Mouse (Mus musculus) liver, embryonic 11.5 days (tissue): ENCODE measurements around the gene Mthfr. TPM values are rescaled to one million over a fixed set of nuclear protein-coding genes. Genes with fewer than 3 reads are reported as not detected.

Source experiments
- ATAC-seq: fragments of 200-750 bp; cut with Nextera tagmentation; replicated peaks from 2 replicates; pipeline ENCODE4 v1.8.0; 2017; ENCODE audit warnings: moderate number of reproducible peaks, mild to moderate bottlenecking, moderate TSS enrichment, moderate library complexity; ENCODE audit not compliant: low FRiP score
- DNase-seq: peaks from one replicate; pipeline ENCODE4 v3.0.0-alpha.2; 2017; ENCODE audit warnings: low spot score
- H3K27ac ChIP-seq: fragments of 300-500 bp; sonication (generic); 2 replicates; pipeline ENCODE4 v1.5.1; 2014; ENCODE audit warnings: mild to moderate bottlenecking, low read depth, low read length, control low read depth
- H3K27me3 ChIP-seq: fragments of 300-500 bp; sonication (generic); replicated peaks from 2 replicates; pipeline ENCODE4 v1.6.1; 2014; ENCODE audit warnings: low read length, mixed read lengths; ENCODE audit not compliant: control insufficient read depth, insufficient read depth
- H3K36me3 ChIP-seq: fragments of 300-500 bp; sonication (generic); 2 replicates; pipeline ENCODE4 v1.6.1; 2014; ENCODE audit warnings: mild to moderate bottlenecking, low read length, moderate library complexity, mixed read lengths; ENCODE audit not compliant: control insufficient read depth, insufficient read depth
- H3K4me1 ChIP-seq: fragments of 300-500 bp; sonication (generic); replicated peaks from 2 replicates; pipeline ENCODE4 v1.6.1; 2014; ENCODE audit warnings: low read length, mixed read lengths; ENCODE audit not compliant: control insufficient read depth, insufficient read depth
- H3K4me2 ChIP-seq: fragments of 300-500 bp; sonication (generic); 2 replicates; pipeline ENCODE4 v1.6.1; 2014; ENCODE audit warnings: mild to moderate bottlenecking, control low read depth, moderate library complexity
- H3K4me3 ChIP-seq: fragments of 300-500 bp; sonication (generic); 2 replicates; pipeline ENCODE4 v1.5.1; 2014; ENCODE audit warnings: low read depth, low read length, control low read depth
- H3K9ac ChIP-seq: fragments of 300-500 bp; sonication (generic); 2 replicates; pipeline ENCODE4 v1.6.1; 2014; ENCODE audit warnings: low read depth, low read length, control low read depth
- H3K9me3 ChIP-seq: fragments of 300-500 bp; sonication (generic); 2 replicates; pipeline ENCODE4 v1.6.1; 2016; ENCODE audit warnings: low read length, inconsistent platforms, mixed read lengths; ENCODE audit not compliant: control insufficient read depth
- WGBS: fragments of 180-500 bp; shearing (Covaris S2); extraction: QIAGEN DNeasy Blood & Tissue Kit; methylation state at CpG from one replicate; pipeline ENCODE4 v1.1.7; 2014; 5-methylcytosine and 5-hydroxymethylcytosine counted together
- polyA plus RNA-seq: library from polyadenylated mRNA; unstranded; fragments of >200 nt; fragmentation: Nextera tagmentation; extraction: Ambion mirVana; gene quantifications from 2 replicates; pipeline ENCODE4 v1.2.1, GENCODE M21; 2014

Gene Mthfr
- polyA plus RNA-seq, 1 experiment from 2014 or later: 16.1 TPM

GRCm38 (mm10) chr4:148054961-148055695 is 16.3 kb downstream of the Mthfr start:
- H3K27me3 ChIP-seq: no peaks in the 10 kb centered on the region
- peaks cover 35% of the 10 kb centered on the region for H3K36me3 ChIP-seq
- no peak overlapping the region for H3K4me2 ChIP-seq
- no peak overlapping the region for H3K4me3 ChIP-seq
- 90% methylated on average over 21 of the region's 21 CpGs for WGBS
- H3K9me3 ChIP-seq: no peaks in the 10 kb centered on the region
- H3K9ac ChIP-seq: no peak overlapping the region
- ATAC-seq (no peak), DNase-seq (no peak)
- peaks cover 1% of the 10 kb centered on the region; the same call in 1 of the 2 replicates for H3K4me1 ChIP-seq
- no peak overlapping the region for H3K27ac ChIP-seq

- no peak overlapping the region for H3K9ac ChIP-seq
- H3K27me3 ChIP-seq: no peaks in the 10 kb centered on the region
- peaks cover 31% of the 10 kb centered on the region for H3K36me3 ChIP-seq
- 84% methylated on average over 7 of the region's 7 CpGs for WGBS
- peaks cover 5% of the 10 kb centered on the region for H3K4me1 ChIP-seq
- ATAC-seq (no peak), DNase-seq (no peak)
- H3K27ac ChIP-seq: no peak overlapping the region
- no peaks in the 10 kb centered on the region for H3K9me3 ChIP-seq
- no peak overlapping the region for H3K4me3 ChIP-seq
- H3K4me2 ChIP-seq: no peak overlapping the region
These were observed 17.4 kb downstream of the Mthfr start for GRCm38 (mm10) chr4:148056246-148056645.

GRCm38 (mm10) chr4:148056801-148057200 is 17.9 kb downstream of the Mthfr start:
- no peaks in the 10 kb centered on the region for H3K9me3 ChIP-seq
- DNase-seq (no peak), ATAC-seq (no peak)
- H3K36me3 ChIP-seq: peaks cover 26% of the 10 kb centered on the region
- WGBS: 84% methylated on average over 4 of the region's 4 CpGs
- H3K27me3 ChIP-seq: no peaks in the 10 kb centered on the region
- peaks cover 5% of the 10 kb centered on the region for H3K4me1 ChIP-seq
- no peak overlapping the region for H3K4me2 ChIP-seq
- no peak overlapping the region for H3K9ac ChIP-seq
- H3K4me3 ChIP-seq: no peak overlapping the region
- H3K27ac ChIP-seq: 0 out of 2 replicates have a peak overlapping the region, but pooled peaks have one; percentile 33

GRCm38 (mm10) chr4:148057661-148058209 is 18.9 kb downstream of the Mthfr start:
- Histone ChIP-seq H3K27me3 (no peaks in the 10 kb centered on the region), H3K9ac (no peak overlapping the region), H3K4me1 (peaks cover 5% of the 10 kb centered on the region), H3K36me3 (peaks cover 18% of the 10 kb centered on the region), H3K4me3 (no peak overlapping the region), H3K4me2 (no peak overlapping the region), H3K9me3 (no peaks in the 10 kb centered on the region), H3K27ac (no peak overlapping the region)
- DNase-seq (no peak), ATAC-seq (no peak)
- WGBS: 66% methylated on average over 5 of the region's 5 CpGs

- Histone ChIP-seq H3K4me3 (no peak overlapping the region), H3K9me3 (no peaks in the 10 kb centered on the region), H3K4me2 (no peak overlapping the region), H3K9ac (no peak overlapping the region), H3K27ac (no peak overlapping the region), H3K36me3 (peaks cover 18% of the 10 kb centered on the region), H3K4me1 (peaks cover 5% of the 10 kb centered on the region), H3K27me3 (no peaks in the 10 kb centered on the region)
- 88% methylated on average over 9 of the region's 9 CpGs for WGBS
- DNase-seq: no peak
- no peak for ATAC-seq
These were observed 19.4 kb downstream of the Mthfr start for GRCm38 (mm10) chr4:148058218-148058819.

- Histone ChIP-seq H3K9me3 (no peaks in the 10 kb centered on the region), H3K4me3 (no peak overlapping the region), H3K9ac (no peak overlapping the region), H3K36me3 (peaks cover 13% of the 10 kb centered on the region), H3K27ac (no peak overlapping the region), H3K4me2 (no peak overlapping the region), H3K27me3 (no peaks in the 10 kb centered on the region), H3K4me1 (peaks cover 5% of the 10 kb centered on the region)
- ATAC-seq: no peak
- DNase-seq: no peak
- WGBS: 89% methylated on average over 6 of the region's 6 CpGs
These were observed 20.1 kb downstream of the Mthfr start for GRCm38 (mm10) chr4:148058993-148059392.

- DNase-seq (no peak), ATAC-seq (peak; percentile 56)
- no peak overlapping the region for H3K9ac ChIP-seq
- no peaks in the 10 kb centered on the region for H3K27me3 ChIP-seq
- WGBS: 52% methylated on average over 13 of the region's 13 CpGs
- H3K4me2 ChIP-seq: no peak overlapping the region
- H3K9me3 ChIP-seq: no peaks in the 10 kb centered on the region
- peaks cover 5% of the 10 kb centered on the region for H3K4me1 ChIP-seq
- peaks cover 9% of the 10 kb centered on the region for H3K36me3 ChIP-seq
- H3K27ac ChIP-seq: no peak overlapping the region
- no peak overlapping the region for H3K4me3 ChIP-seq
These were observed 21.5 kb downstream of the Mthfr start for GRCm38 (mm10) chr4:148060120-148061085.

- Histone ChIP-seq H3K9me3 (no peaks in the 10 kb centered on the region), H3K27ac (no peak overlapping the region), H3K9ac (no peak overlapping the region), H3K4me3 (no peak overlapping the region), H3K27me3 (no peaks in the 10 kb centered on the region), H3K4me1 (peaks cover 5% of the 10 kb centered on the region), H3K36me3 (peaks cover 9% of the 10 kb centered on the region; the same call in 1 of the 2 replicates), H3K4me2 (no peak overlapping the region)
- ATAC-seq: no peak
- 91% methylated on average over 9 of the region's 9 CpGs for WGBS
- DNase-seq: no peak
These were observed 22.2 kb downstream of the Mthfr start for GRCm38 (mm10) chr4:148061086-148061480.
